Mouse (Mus musculus) CD4-positive, CD25-positive, alpha-beta regulatory T cell, adult 4 months (primary cell): ENCODE results near the gene Chd9. TPM values are rescaled to one million over a fixed set of nuclear protein-coding genes. Genes with fewer than 3 reads are reported as not detected.
"Not testable (repeated sequence)": the region's sequence is repeated elsewhere in the genome, so short reads cannot be mapped to it uniquely, and the experiment has no call there.

Experiments used
- ATAC-seq: one replicate; pipeline ENCODE4 v1.8.0; 2017
- polyA plus RNA-seq, 2 experiments: library from polyadenylated mRNA; unstranded; fragments of 100-300 nt; shearing (Covaris generic); gene quantifications; one replicate each; pipeline ENCODE4 v1.2.1; 2017

Chd9 gene
- polyA plus RNA-seq, 2 experiments from 2014 or later: 195 to 267 TPM

DNA sequence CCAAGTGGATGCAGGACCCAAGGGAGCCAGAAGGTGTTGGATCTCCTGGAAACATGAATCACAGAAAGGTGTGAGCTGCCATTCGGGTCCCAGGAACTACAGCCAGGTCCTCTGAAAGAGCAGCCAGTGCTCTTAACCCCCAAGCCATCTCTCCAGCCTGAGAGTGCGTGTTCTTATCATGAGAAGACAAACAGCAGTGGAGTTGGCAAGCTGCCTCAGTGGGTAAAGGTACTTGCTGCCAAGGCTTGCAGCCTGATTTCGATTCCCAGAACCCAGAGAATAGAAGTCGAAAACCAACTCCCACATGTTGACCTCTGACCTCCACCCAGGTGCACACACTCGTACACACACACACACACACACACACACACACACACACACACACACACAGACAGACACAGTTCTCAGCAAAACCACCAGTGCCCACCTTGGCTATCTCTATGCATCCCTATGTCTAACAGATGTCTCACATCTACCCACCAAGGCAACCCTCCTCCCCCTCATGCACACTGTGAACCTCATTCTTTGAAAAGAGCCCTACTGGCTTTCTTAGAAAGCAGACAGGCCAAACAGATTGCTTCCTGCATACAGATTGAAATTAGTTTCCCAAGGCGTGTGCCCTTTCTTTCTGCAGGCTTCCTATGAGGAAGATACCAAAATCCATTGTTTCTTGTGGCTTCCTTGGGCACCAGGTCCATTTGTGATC is 43.4 kb downstream of the Chd9 start:
- no peak for ATAC-seq

DNA sequence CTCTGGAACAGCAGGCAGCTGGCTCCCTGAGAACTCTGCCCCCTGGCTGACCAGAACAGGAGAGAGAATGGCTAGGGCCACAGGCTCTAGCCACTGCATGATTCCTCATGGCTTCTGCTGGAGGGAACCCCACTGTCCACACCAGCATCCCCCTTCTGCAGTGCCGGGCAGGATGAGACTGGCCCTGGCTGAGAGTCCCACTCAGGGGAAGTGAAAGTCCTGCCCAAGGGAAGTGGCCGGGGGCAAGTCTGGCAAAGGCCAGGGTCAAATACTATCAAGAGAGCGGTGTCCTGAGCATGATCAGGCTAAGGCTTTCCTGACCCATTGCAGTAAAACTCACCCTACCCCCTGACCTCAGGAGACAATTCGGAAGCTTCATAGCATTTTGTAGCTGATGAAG is 44.9 kb downstream of the Chd9 start:
- ATAC-seq: no peak

DNA sequence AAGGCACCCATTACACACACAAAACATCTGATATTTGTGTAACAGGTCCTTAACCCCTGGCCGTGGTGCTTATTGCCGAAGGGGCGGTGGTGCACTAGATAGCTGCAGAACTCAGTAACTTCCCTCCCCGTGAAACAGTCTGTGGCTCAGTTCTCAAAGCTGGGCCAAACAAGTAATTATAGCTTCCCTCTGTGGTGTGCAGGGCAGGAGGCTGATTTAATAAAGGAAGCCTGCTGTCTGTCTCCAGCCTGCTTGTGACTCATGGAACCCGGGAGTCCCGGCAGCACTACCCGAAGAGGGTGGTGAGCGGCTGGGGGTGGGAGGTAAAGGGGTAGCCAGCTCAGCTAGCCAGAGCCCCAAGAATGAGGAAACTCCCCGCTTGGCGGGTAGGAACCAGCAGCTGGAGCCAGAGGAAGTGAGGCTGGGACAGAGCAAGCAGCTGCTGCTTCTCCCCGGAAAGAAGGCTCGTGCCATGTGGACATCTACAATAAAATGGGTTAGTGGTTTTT is 48.1 kb downstream of the Chd9 start:
- peak; percentile 55 for ATAC-seq

- peak; percentile 79 for ATAC-seq
Observed at GRCm38 (mm10) chr8:90876722-90877429, 48.7 kb downstream of the Chd9 start.

- ATAC-seq: no peak
Observed at GRCm38 (mm10) chr8:90877430-90877975, 49.4 kb downstream of the Chd9 start.

- ATAC-seq: no peak
Observed at GRCm38 (mm10) chr8:90878551-90878950, 50.4 kb downstream of the Chd9 start.

GRCm38 (mm10) chr8:90880041-90880440 is 51.9 kb downstream of the Chd9 start:
- ATAC-seq: no peak

- ATAC-seq: no peak
Observed at GRCm38 (mm10) chr8:90881181-90881580, 53.0 kb downstream of the Chd9 start.

DNA sequence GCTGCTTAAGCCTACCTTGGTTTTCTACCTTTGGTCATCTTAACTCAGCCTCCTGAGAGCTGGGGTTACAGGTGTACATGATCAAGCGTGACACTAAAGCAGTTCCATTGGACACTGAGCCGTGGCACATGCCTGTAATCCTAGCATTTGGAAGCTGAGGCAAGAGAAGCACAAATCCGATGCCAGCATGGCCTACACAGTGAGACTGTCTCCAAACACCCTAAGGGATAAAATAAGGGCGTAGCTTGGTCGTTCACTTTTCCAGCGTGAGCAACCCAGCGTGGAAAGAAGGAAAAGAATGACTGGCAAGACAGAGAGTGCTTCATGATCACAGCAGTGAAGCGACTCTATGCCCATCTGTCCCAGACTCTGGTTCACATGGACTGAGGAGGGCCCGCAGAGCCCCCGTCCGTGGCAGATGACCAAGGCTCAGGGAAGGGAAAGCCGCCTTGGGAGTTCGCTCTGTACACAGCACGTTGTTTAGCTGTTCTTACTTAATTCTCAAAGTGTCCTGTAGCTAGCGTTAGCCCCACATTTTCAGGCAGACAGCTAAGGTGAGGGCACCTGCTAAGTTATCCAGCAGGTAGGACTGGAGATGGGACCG is 54.0 kb downstream of the Chd9 start:
- ATAC-seq: no peak

- peak; percentile 16 for ATAC-seq
Observed at GRCm38 (mm10) chr8:90885671-90886368, 57.7 kb downstream of the Chd9 start.

DNA sequence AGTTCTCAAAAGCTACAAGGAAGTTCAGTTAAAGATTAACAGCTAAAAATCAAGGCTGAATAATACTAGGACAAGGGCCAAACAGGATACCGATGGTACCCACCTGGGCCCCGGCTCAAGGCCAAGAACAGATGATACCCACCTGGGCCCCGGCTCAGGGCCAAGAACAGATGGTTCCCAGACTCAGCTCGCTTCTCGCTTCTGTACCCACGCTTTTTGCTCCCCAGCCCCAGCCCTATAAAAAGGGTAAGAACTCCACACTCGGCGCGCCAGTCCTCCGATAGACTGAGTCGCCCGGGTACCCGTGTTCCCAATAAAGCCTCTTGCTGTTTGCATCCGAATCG is 58.2 kb downstream of the Chd9 start:
- not testable (repeated sequence) for ATAC-seq

DNA sequence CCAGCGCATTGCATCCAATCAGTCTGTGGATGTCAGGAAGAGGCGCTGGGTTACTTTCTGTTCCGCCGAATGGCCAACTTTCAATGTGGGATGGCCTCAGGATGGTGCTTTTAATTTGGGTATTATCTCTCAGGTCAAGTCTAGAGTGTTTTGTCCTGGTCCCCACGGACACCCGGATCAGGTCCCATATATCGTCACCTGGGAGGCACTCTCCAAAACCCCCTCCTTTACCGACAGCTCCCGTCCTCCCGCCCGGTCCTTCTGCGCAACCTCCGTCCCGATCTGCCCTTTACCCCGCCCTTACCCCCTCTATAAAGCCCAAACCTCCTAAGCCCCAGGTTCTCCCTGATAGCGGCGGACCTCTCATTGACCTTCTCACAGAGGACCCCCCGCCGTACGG is 59.2 kb downstream of the Chd9 start:
- not testable (repeated sequence) for ATAC-seq

DNA sequence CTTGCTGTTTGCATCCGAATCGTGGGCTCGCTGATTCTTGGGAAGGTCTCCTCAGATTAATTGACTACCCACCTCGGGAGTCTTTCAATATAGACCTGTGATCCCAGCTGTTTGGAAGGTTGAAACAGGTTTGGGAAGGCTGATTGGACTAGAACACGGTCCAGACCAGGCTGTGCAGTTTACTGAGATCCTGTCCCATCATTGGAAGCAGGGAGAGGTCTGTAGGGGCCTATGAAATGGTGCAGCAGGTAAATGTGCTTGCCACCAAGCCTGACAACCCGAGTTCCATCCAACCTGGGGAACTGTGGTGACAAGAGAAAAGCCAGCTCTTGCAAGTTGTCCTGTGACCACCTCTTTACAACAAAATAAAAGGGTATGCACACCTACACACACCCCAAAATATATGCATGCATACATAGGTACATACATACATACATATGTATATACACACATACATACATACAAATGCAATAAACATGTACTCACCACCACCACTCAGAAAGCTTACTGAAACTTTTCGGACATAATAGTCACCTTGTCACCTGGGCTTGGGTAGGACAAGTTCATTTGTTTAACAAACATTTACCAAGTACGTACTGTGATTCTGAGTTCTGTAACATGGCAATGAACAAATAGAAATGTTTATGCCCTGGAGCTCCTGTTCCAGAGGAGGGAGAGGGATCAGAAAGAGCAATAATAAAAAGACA is 63.9 kb downstream of the Chd9 start:
- no peak for ATAC-seq

DNA sequence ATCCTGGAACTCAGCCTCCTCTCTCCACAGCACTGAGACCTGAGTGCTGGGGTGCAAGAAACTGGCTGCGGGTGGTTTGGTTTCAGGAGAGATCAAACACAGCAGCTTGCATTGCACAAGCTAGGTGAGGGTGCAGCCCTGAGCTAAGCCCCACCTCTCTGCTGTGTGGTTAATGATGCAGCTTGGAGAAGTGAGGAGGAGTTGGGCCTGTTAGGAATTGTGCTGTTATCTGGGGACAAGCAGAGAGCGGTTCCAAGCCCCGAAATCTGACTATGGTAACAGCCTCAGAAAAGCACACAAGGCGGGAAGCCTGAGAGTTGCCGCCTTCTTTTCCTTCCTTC is 64.4 kb downstream of the Chd9 start:
- no peak for ATAC-seq

- ATAC-seq: peak; percentile 56
Observed at GRCm38 (mm10) chr8:90894231-90894914, 66.2 kb downstream of the Chd9 start.

DNA sequence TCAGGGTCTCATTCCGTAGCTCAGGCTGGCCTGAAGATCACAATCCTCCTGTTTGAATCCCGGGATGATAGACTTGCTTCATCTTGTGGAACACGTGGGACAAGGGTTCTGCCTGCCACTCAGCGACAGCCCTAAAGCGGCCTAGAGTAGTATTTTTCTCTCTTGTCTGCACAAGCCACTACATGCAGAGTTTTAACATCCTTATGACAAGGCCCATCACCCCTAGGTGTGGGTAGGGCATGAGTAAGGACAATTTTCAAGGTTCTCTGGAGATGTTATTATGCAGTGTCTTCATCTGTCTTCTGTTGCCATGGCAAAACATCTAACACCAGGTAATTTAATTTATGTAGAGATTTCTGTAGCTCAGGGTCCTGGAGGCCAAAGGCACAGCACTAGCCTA is 69.2 kb downstream of the Chd9 start:
- ATAC-seq: no peak

GRCm38 (mm10) chr8:90898578-90898977 is 70.4 kb downstream of the Chd9 start:
- no peak for ATAC-seq

DNA sequence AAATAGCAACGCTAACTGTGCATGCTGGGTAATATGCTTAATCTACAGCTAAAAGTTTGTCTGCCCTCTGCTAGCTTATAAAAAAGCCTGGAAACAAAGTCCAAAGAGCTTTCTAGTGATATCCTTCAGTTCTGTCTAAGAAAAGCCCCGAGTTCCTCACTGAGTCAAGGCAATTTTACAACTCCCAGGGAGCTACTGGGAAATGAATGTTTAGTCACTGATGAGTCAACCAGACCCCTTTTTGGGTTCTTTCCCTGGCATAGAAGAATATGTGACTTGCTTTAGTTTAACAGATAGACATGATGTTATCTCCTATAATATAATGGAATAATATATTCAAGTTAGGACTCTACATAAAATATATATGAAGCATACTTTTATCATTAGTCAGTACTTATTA is 73.8 kb downstream of the Chd9 start:
- no peak for ATAC-seq

DNA sequence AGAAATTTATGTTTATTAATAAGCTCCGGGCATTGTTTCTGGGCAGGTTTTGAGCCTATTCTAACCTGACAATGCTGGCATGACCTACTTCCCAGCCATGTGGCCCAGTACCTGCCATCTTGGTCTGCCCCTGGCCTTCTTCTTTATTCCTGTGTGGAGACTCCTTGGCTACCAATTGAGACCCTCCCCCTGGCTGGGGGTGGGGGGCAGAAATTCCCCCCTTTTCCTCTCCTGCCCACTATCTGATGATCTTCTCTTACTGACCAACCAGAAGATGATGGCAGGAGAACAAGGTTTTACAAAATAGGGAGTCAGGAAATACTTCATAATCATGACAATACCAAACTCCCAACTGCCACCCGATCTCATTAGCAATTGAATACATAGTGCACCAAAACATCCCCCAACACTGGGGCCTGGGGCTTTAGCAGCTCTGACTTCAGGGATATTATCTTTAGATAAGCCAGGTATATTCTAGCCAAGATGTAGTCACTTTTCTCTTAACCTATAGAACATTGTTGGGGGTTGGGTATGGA is 76.1 kb downstream of the Chd9 start:
- no peak for ATAC-seq

DNA sequence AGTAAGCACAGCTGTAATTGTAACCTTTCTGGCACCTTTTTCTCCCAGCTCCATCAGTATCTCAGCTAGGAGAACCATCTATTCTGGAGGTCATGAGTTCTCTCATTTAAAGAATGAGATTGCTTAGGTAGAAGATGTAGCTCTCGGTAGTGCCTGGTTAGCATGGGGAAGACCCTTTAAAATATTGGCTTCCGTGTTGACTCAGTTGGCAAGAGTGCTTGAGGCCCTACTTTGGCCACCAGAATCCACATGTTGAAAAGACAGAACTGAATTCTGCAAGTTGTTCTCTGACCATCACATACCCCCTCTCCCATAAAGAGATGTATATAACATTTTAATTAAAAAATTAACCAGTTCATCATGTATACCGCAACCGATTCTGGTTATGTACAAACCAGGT is 78.8 kb downstream of the Chd9 start:
- ATAC-seq: no peak

GRCm38 (mm10) chr8:90907516-90907847 is 79.3 kb downstream of the Chd9 start:
- ATAC-seq: no peak
